Mouse (Mus musculus) fat pad, adult 2 months (tissue): ENCODE results near the gene Adtrp.
A peak's percentile ranks its signal among the peaks of the same experiment; 100 is the strongest.

Experiments
- DNase-seq: peaks from one replicate; pipeline ENCODE4 v3.0.0-alpha.2; 2011; ENCODE audit warnings: low read depth, low spot score; ENCODE audit errors: extremely low read depth

The Adtrp gene

GRCm38 (mm10) chr13:41847516-41848126 is at the start of gene Adtrp:
Gene Adtrp (minus strand): TSS chr13:41847684.
- DNase-seq: peak; percentile 93

GRCm38 (mm10) chr13:41892016-41892415 is 44.5 kb upstream of the Adtrp start:
- DNase-seq: no peak

- peak; percentile 61 for DNase-seq
These were observed 43.1 kb upstream of the Adtrp start for GRCm38 (mm10) chr13:41890618-41891017.

- DNase-seq: peak; percentile 97
These were observed 42.7 kb upstream of the Adtrp start for GRCm38 (mm10) chr13:41890111-41890600.

GRCm38 (mm10) chr13:41888644-41889043 is 41.2 kb upstream of the Adtrp start:
- DNase-seq: peak; percentile 65

GRCm38 (mm10) chr13:41886120-41886519 is 38.6 kb upstream of the Adtrp start:
- peak; percentile 52 for DNase-seq

GRCm38 (mm10) chr13:41883665-41884291 is 36.3 kb upstream of the Adtrp start:
- no peak for DNase-seq

GRCm38 (mm10) chr13:41881201-41881600 is 33.7 kb upstream of the Adtrp start:
- peak; percentile 88 for DNase-seq

- no peak for DNase-seq
These were observed 33.0 kb upstream of the Adtrp start for GRCm38 (mm10) chr13:41880525-41880924.

GRCm38 (mm10) chr13:41872686-41873085 is 25.2 kb upstream of the Adtrp start:
- no peak for DNase-seq

- DNase-seq: no peak
These were observed 24.7 kb upstream of the Adtrp start for GRCm38 (mm10) chr13:41872161-41872562.

- no peak for DNase-seq
These were observed 20.0 kb upstream of the Adtrp start for GRCm38 (mm10) chr13:41867533-41867932.

- peak; percentile 95 for DNase-seq
These were observed 18.1 kb upstream of the Adtrp start for GRCm38 (mm10) chr13:41865575-41865974.

GRCm38 (mm10) chr13:41865071-41865470 is 17.6 kb upstream of the Adtrp start:
- DNase-seq: no peak

- no peak for DNase-seq
These were observed 13.3 kb upstream of the Adtrp start for GRCm38 (mm10) chr13:41860603-41861405.

- no peak for DNase-seq
These were observed 8.0 kb upstream of the Adtrp start for GRCm38 (mm10) chr13:41855206-41856185.

- no peak for DNase-seq
These were observed 3.4 kb upstream of the Adtrp start for GRCm38 (mm10) chr13:41850727-41851378.

- no peak for DNase-seq
These were observed 968 bp downstream of the Adtrp start for GRCm38 (mm10) chr13:41846516-41846915.

- no peak for DNase-seq
These were observed 2.5 kb downstream of the Adtrp start for GRCm38 (mm10) chr13:41845013-41845412.

- no peak for DNase-seq
These were observed 3.4 kb downstream of the Adtrp start for GRCm38 (mm10) chr13:41844071-41844470.
